Mouse (Mus musculus) ES-Bruce4 (cell line): ENCODE data around the gene Phactr1. TPM values are rescaled to one million over a fixed set of nuclear protein-coding genes. Genes with fewer than 3 reads are reported as not detected.

Source experiments
- H3K27ac ChIP-seq: 2 replicates; pipeline ENCODE4 v1.5.1; 2012; ENCODE audit warnings: low read length, inconsistent platforms; ENCODE audit not compliant: insufficient read depth
- H3K27me3 ChIP-seq: 2 replicates; pipeline ENCODE4 v1.6.1; 2012; ENCODE audit warnings: mild to moderate bottlenecking, low read length, inconsistent platforms; ENCODE audit not compliant: control insufficient read depth, poor library complexity, insufficient read depth, severe bottlenecking
- H3K36me3 ChIP-seq: 2 replicates; pipeline ENCODE4 v1.6.1; 2012; ENCODE audit warnings: inconsistent platforms, mild to moderate bottlenecking, low read length, moderate library complexity; ENCODE audit not compliant: control insufficient read depth, poor library complexity, insufficient read depth, severe bottlenecking
- H3K4me1 ChIP-seq: one replicate; pipeline ENCODE4 v1.8.1; 2011; ENCODE audit warnings: low read length; ENCODE audit not compliant: control insufficient read depth, insufficient read depth
- H3K4me3 ChIP-seq: 2 replicates; pipeline ENCODE4 v1.5.1; 2011; ENCODE audit warnings: low read depth, mild to moderate bottlenecking, low read length
- H3K9ac ChIP-seq: 2 replicates; pipeline ENCODE4 v1.6.1; 2012; ENCODE audit warnings: low read depth, mild to moderate bottlenecking, inconsistent platforms; ENCODE audit not compliant: poor library complexity, severe bottlenecking
- H3K9me3 ChIP-seq: replicated peaks from 2 replicates; pipeline ENCODE4 v1.6.1; 2012; ENCODE audit warnings: mild to moderate bottlenecking, low read length, inconsistent platforms; ENCODE audit not compliant: control insufficient read depth, poor library complexity, insufficient read depth, severe bottlenecking
- CTCF ChIP-seq: IDR thresholded peaks from one replicate; pipeline ENCODE4 v1.8.1; 2011; ENCODE audit warnings: low read depth, low read length
- EP300 ChIP-seq: IDR thresholded peaks from 2 replicates; pipeline ENCODE4 v1.6.1; 2011; ENCODE audit warnings: low read depth, low read length; ENCODE audit not compliant: insufficient read depth
- POLR2A ChIP-seq: IDR thresholded peaks from one replicate; pipeline ENCODE4 v1.8.1; 2011; ENCODE audit warnings: low read length; ENCODE audit not compliant: insufficient read depth
- polyA plus RNA-seq: library from polyadenylated mRNA; stranded (reverse); fragments of >200 nt; gene quantifications from 2 replicates; pipeline ENCODE4 v1.2.4, GENCODE M21; 2011; ENCODE audit warnings: low read depth; ENCODE audit not compliant: missing spikeins, insufficient read depth, insufficient read length

The Phactr1 gene
- polyA plus RNA-seq, 1 experiment: 0.96 TPM

- H3K9ac ChIP-seq: no peak overlapping the region
- H3K4me3 ChIP-seq: no peak overlapping the region
- H3K9me3 ChIP-seq: 0 out of 2 replicates have a peak, but pooled peaks cover 2% of the 10 kb centered on the region
- TF ChIP-seq CTCF: peak; percentile 29
- no peak for TF ChIP-seq EP300
- TF ChIP-seq POLR2A: no peak
- peaks cover 2% of the 10 kb centered on the region for H3K4me1 ChIP-seq
- H3K36me3 ChIP-seq: no peaks in the 10 kb centered on the region
- H3K27me3 ChIP-seq: no peaks in the 10 kb centered on the region; the same call in 1 of the 2 replicates
- no peak overlapping the region for H3K27ac ChIP-seq
Measured at GRCm38 (mm10) chr13:42826602-42827001, 146.2 kb downstream of the Phactr1 start.

GRCm38 (mm10) chr13:42828978-42829377, 148.6 kb downstream of the Phactr1 start:
- no peak overlapping the region for H3K27ac ChIP-seq
- H3K9ac ChIP-seq: no peak overlapping the region
- no peak overlapping the region for H3K4me3 ChIP-seq
- H3K4me1 ChIP-seq: peaks cover 2% of the 10 kb centered on the region
- TF ChIP-seq POLR2A (no peak), CTCF (no peak), EP300 (no peak)
- H3K36me3 ChIP-seq: no peaks in the 10 kb centered on the region
- H3K9me3 ChIP-seq: 0 out of 2 replicates have a peak, but pooled peaks cover 2% of the 10 kb centered on the region
- H3K27me3 ChIP-seq: no peaks in the 10 kb centered on the region; the same call in 1 of the 2 replicates

DNA sequence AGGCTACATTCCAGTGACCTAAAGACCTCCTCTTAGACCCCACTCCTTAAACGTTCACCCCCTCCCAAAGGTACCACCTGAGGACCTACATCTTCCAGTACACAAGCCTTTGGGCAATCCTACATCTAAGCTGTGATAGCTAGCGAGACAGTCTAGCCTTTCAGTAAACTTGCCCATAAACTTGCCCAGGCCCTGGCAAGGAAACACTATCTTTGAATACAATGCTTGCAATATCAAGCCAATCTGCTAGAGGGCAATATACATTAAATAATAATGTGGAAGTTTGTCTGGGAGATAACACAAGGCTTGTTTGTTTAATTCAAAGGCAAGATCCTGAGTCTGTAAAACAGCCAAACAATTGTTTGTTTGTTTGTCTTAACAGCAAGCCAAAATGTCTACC, 155.0 kb downstream of the Phactr1 start:
- no peak overlapping the region for H3K4me3 ChIP-seq
- no peaks in the 10 kb centered on the region for H3K36me3 ChIP-seq
- no peaks in the 10 kb centered on the region for H3K9me3 ChIP-seq
- no peaks in the 10 kb centered on the region; the same call in 1 of the 2 replicates for H3K27me3 ChIP-seq
- no peak overlapping the region for H3K27ac ChIP-seq
- TF ChIP-seq POLR2A (no peak), CTCF (no peak), EP300 (no peak)
- H3K4me1 ChIP-seq: no peaks in the 10 kb centered on the region
- H3K9ac ChIP-seq: no peak overlapping the region

DNA sequence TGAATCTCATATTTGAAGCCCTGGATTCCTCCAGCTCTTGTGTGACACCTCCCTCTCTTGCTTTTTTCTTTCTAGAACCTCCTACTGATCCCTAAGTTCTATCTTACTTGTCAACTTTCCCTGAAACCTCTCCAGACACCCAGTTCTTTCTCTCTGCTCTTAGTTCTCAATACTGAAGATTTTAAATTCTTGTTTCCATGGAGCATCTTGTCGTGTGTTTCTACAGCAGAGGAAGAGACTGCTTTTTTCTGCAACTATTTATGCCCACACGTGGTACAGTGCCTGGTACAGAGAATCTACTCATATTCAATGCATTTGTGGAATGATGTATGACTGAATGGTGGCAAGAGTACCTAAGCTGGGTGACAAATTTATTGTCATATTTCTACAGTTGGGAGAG, 158.9 kb downstream of the Phactr1 start:
- no peak overlapping the region for H3K27ac ChIP-seq
- no peak for TF ChIP-seq POLR2A
- H3K4me3 ChIP-seq: no peak overlapping the region
- H3K4me1 ChIP-seq: no peaks in the 10 kb centered on the region
- H3K27me3 ChIP-seq: no peaks in the 10 kb centered on the region
- no peaks in the 10 kb centered on the region for H3K36me3 ChIP-seq
- no peaks in the 10 kb centered on the region for H3K9me3 ChIP-seq
- H3K9ac ChIP-seq: no peak overlapping the region

DNA sequence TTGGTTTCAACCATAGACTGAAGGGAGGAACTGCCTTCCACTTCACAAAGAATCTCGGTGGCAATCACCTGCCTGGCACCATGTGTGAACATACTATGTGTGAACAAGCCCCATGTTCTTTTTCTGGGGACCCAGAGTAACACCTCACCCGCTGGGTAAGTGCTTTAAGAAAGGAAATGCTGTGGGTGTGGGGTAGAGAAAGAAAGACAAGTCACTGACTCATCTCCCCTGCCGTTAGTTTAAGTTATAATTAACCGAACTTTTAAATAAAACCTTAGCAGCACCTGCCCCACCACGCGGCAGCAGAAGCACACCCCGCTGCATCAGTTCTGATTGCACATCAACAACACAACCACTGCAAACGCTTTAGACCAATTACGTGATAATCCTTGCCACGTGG, 171.7 kb downstream of the Phactr1 start:
- no peaks in the 10 kb centered on the region for H3K4me1 ChIP-seq
- H3K27ac ChIP-seq: no peak overlapping the region
- H3K4me3 ChIP-seq: no peak overlapping the region
- H3K36me3 ChIP-seq: no peaks in the 10 kb centered on the region
- H3K9me3 ChIP-seq: no peaks in the 10 kb centered on the region
- no peaks in the 10 kb centered on the region; the same call in 1 of the 2 replicates for H3K27me3 ChIP-seq
- no peak for TF ChIP-seq EP300
- TF ChIP-seq POLR2A: no peak
- no peak overlapping the region for H3K9ac ChIP-seq

DNA sequence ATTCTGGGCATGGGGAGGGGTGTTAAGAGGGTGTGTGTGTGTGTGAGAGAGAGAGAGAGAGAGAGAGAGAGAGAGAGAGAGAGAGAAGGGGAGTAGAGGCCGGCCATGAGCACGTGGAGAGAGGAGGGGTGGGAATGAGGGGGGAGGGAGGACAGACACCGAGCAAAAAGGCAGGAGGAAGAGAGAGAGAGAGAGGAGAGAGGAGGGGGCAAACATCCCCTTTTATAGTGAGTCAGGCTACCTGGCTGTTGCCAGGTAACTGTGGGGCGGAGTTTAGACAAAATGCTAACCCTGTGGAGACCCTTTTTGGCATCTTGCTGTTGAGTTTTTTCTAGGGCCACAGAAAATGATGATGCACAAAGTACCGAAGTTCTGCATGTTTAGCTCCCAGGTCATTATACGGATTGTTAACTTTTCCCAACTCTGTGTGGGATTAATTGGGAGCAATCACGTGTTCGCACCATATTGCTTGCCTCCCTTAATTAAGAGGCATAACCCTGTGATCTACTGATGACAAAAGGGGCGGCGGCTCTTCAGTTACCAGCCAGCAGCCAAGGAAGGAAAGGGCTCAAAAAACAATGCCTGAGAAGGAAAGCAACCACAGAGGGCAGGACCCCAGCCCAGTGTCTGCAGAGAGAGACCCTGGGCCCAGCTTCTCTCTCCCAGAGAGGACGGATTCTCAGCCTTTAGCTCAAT, 173.6 kb downstream of the Phactr1 start:
- Histone ChIP-seq H3K27me3 (no peaks in the 10 kb centered on the region; the same call in 1 of the 2 replicates), H3K9me3 (no peaks in the 10 kb centered on the region), H3K36me3 (no peaks in the 10 kb centered on the region), H3K9ac (no peak overlapping the region), H3K4me1 (no peaks in the 10 kb centered on the region), H3K4me3 (no peak overlapping the region), H3K27ac (no peak overlapping the region)
- no peak for TF ChIP-seq CTCF
- TF ChIP-seq POLR2A: no peak
- TF ChIP-seq EP300: no peak
